Mouse (Mus musculus) erythroblast, adult 5-6 weeks (primary cell): ENCODE results near the gene Gale. TPM values are rescaled to one million over a fixed set of nuclear protein-coding genes. Genes with fewer than 3 reads are reported as not detected.
"Not testable (repeated sequence)": the region's sequence is repeated elsewhere in the genome, so short reads cannot be mapped to it uniquely, and the experiment has no call there.

Experiments
- ATAC-seq: replicated peaks from 2 replicates; pipeline ENCODE4 v1.8.0; 2016; ENCODE audit warnings: moderate number of reproducible peaks, mild to moderate bottlenecking, moderate TSS enrichment, inconsistent platforms; ENCODE audit not compliant: poor library complexity, low FRiP score, severe bottlenecking
- total RNA-seq, 2 experiments: library from RNA; stranded (forward) in 1 of 2; stranded (reverse) in 1 of 2; fragments of 150-400 nt in 1 of 2; fragments of 200-764, 138-1000 nt in 1 of 2; gene quantifications; 2 replicates each; pipeline versions ENCODE4 v1.2.3 to v1.2.4; 2015 to 2017; ENCODE audit warnings: low replicate concordance in 2 of 2

Gale gene
- total RNA-seq, 2 experiments from 2014 or later, result 2.3 to 7.9 TPM

- ATAC-seq, result no peak
Measured at GRCm38 (mm10) chr4:135967086-135967760, 3.7 kb downstream of the Gale start.

DNA sequence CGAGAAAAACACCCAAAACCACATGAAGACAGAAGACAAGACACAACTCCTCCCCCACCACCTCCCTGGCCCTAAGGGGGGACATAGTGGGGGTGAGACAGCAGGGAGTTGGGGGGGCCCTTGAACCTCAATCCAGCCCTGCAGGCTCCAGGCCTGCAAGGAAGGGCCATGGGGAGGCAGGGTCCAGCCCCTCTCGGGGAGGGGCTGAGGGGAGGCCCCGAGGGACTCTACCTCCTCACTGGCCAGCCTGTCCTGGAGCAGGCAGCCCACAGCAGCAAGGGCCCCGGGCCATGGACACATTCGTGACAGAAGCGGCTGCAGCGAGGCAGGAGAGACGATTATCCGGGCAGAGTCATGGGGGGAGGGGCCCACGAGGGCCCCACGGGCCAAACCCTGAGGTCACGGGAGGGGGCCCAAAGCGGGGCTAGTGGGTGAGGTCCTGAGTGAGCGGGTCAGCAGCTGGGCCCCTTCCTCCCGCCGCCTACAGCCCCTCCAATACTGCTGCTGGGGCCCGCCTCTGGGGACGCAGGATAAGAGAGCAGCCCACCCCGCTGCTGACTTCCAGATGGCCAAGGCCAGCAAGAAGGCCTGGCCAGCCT lies 4.8 kb downstream of the Gale start:
- no peak for ATAC-seq

DNA sequence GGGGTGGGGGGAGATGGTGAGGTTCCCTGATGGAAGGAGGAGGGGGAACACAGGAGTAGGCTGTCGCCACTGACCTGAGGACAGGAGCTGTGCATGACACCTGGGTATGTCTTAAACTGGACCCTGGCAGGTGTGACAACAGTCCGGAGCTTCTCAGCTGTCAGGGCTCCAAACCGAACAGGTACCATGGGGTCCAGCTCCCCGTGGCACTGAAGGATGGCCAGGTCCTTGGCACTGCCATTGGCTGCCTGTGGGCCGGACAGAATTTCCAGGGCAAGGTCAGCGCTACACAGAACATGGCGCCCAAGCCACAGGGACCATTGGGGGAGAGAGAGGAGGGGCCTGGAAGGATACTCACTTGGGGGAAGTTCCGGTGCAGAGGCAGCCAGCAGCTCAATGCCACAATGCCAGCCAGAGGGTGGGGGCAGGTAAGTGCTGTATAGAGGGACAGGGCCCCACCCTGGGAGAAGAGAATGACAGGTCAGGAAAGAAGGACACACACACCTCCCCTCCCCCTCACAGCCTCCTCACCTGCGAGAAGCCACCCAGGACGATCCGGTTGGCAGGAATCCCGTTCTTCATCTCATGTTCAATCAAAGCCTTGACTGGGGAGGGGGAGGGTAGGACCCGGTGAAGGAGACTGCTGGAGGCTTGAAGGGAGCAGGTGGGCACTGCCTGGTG lies 5.7 kb downstream of the Gale start:
- ATAC-seq, result no peak

DNA sequence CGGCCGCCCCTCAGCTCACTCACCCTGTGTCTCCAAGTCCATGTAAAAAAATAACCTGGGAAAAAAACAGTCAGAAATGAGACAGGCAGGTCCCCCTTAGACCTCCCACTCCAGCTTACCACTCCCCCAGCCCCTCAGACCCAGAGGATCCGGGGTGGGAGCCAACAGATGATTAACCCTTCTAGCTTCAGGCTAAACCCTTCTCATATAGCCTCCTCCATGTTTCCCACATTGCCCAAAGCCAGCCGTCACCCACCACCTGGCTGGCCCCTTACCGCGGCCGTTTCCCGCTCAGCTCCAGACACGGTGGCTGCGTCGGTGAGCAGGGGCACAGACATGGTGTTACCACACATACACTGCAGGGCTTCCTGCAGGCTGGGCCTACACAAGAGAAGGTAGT lies 7.1 kb downstream of the Gale start:
- no peak for ATAC-seq

DNA sequence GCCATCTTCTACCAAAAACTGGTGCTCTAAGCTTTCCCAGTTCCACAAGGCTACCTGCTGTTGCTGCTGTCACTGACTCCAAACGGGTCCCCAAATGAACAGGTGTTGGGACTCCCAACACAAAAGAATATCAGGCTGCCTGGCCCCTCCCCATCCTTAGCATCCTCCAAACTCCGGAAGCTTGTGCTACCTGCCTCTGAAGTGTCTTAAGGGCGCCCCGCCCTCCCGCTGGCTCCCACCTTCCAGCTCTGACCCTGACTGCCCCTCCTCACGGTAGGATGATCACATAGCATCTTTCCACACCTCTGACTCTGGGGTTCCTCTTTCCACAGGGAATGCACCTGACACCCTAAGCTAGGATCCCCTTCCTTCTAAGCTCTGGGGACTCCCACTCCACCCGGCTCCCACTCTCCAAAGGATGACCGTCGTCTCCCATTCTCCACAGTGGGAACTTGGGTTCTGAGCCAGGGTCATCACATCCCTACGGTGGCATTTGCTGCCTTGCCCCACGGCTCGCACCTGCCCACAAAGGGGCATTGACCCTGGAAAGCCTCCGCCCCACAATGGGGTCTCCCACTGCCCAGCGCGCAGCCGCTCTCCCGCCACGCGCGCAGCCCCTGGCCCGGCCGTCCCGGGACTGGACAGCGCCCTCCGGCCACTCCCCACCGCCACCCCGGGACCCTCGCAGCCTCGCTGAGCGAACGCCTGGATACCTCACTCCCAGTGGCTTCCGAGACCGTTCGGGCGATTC lies 8.5 kb downstream of the Gale start:
- peak; percentile 45; the same call in 1 of the 2 replicates for ATAC-seq

- ATAC-seq, result peak; percentile 77
Measured at GRCm38 (mm10) chr4:135972556-135972906, 9.0 kb downstream of the Gale start, which contains the start of gene Lypla2. Gene Lypla2, minus strand, starts transcription at chr4:135972626.

GRCm38 (mm10) chr4:135972911-135973811 lies 9.6 kb downstream of the Gale start:
- no peak for ATAC-seq

- no peak for ATAC-seq
Measured at GRCm38 (mm10) chr4:135976146-135976545, 12.6 kb downstream of the Gale start.

DNA sequence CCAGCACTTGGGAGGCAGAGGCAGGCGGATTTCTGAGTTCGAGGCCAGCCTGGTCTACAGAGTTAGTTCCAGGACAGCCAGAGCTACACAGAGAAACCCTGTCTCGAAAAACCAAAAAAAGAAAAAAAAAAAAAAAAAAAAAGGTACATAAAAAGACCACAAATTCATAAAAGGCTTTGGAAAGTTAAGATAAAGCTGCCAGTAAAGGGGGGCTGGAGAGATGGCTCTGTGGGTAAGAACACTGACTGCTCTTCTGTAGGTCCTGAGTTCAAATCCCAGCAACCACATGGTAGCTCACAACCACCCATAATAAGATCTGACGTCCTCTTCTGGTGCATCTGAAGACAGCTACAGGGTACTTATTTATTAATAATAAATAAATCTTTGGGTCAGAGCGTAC lies 16.7 kb downstream of the Gale start:
- not testable (repeated sequence) for ATAC-seq

DNA sequence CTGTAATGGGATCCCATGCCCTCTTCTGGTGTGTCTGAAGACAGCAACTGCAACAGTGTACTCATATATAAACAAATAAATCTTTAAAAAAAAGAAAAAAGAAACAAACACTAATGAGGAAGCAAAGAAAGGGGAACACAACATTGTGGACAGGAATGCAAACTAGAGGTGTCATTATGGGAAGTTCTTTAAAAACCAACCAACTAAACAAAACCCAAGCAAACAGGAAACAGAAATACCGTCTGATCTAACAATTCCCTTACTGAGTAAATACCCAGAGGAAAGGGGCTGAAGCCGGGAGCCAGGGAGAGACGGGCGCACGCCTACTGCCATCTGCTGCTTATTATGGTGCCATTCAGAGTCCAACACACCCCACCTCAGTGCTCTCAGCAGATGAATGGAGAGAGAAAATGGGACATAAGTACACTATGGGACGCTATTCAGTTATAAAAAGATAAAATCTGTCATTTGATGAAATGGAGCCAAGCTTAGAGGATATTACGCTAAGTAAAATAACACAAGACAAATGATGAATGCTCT lies 18.1 kb downstream of the Gale start:
- no peak for ATAC-seq

DNA sequence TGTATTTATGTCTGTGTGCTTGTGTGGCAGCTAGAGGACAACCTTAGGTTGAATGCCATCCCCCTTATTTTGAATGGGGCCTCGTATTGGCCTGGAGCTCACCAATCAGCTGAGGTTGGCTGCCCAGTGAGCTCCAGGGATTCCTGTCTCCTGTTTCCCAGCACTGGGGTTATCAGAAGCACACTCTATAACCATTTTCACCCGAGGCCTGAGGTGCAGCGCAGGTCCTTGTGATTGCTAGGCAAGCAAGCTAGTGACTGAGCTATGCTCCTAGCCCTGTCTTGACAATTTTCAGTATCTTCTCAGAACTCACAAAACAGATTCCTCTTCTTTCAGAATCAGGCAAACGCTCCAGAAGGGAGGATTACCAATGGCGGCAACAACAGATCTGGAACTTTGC lies 21.0 kb downstream of the Gale start:
- ATAC-seq, result no peak

GRCm38 (mm10) chr4:135985193-135985592 lies 21.7 kb downstream of the Gale start:
- ATAC-seq, result peak; percentile 88

DNA sequence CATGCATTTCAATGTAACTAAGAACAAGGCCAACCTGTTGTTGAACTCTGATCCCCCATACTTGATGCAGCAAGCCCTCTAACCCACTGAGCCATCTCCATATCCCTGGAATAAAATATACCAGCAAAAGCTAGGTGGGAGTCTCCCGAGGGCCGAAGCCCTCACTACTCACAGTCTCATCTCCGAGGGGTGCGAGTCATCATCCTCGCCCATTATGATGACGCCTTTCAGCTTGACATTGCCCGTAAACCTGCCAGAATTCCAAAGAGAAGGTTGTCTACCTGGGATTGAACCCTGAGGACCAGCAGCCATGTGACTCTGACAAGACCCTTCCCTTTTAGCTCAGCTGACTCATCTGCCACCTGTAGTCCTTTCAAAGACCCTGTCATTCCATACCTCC lies 22.2 kb downstream of the Gale start:
- no peak for ATAC-seq

DNA sequence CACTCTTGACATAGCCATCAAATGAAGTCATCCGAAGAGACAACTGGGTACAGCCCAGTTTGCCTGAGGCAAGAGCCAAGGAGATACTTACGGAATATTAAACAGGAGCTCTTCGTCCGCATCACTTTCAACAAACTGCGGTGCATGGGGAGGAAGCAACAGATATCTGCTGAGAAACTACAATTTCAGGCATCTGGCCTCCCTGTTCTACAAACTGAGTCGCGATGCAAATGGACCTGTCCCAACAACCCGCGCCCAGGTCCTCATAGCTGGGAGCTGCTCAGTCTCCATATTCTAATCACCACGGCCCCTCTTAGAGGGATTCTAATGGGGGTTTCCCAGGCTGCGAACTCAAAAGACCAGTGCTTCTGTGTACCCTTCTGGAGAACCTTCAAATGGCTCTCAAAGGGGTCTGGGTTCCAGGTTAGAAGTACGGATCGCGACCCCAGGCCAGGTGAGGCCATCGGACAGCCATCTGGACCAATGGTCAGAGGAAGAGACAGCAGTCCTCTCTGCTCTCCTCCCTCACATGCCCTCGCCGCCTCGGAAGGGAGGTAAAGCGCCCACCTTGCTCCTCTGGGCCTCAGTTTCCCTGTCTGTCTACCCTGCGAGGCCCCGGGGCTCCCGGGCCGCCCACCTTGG lies 22.9 kb downstream of the Gale start:
- peak; percentile 32 for ATAC-seq

DNA sequence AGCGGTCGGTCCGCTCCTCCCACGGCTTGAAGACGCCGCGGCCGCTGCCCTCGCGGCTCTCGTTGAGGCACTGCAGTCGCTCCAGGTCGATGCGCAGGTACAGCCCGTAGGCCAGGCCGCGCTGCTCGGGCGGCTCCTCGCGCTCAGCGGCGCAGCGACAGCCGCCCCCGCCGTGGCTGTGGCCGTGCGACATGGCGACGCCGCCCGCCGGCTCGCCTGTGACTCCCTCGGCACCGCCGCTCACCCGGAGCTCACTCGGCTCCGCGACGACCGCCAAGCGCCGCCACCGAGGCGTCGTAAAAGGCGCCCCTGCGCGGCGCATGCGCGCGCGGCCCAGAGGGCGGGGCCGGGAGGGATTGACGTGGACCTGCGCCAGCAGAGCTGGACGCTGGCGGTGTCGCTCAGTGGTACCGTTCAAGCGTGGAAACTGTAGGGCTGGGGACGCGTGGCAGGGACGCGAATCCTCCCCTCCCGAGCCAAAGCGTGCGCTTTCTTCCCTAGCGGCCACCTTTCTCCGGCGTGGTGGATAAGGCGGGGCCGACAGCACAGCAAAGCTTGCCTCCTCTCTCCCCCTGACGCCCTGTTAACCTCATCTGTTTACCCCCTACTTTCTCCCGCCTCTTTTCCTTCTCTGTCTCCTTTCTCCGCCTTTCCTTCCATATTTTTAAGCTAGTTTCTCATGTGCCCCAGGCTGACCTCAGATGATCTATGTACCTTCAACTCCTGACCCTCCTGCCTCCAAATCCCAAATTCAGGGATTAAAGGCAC lies 23.6 kb downstream of the Gale start, which contains the start of gene Pithd1:
Gene Pithd1, minus strand, starts transcription at position 322 of the 768 bp plus-strand sequence.
- ATAC-seq, result peak; percentile 68

DNA sequence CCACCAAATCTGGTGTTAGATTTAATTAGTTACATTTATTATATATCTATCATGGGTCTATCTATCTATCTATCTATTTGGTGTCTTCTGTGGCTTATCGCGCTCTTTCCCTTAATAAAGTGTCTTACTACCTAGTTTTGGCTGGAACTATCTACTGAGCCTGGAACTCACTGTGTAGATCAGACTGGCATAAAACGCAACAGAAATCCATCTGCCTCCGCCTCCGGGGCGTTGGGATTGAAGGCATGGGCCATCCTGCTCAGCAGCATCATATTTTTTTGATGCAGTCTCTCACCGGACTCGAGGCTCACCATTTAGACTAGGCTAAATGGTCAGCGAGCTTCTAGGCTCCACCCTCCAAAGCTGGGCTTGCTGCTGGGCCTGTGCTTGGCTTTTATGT lies 24.2 kb downstream of the Gale start:
- no peak for ATAC-seq

DNA sequence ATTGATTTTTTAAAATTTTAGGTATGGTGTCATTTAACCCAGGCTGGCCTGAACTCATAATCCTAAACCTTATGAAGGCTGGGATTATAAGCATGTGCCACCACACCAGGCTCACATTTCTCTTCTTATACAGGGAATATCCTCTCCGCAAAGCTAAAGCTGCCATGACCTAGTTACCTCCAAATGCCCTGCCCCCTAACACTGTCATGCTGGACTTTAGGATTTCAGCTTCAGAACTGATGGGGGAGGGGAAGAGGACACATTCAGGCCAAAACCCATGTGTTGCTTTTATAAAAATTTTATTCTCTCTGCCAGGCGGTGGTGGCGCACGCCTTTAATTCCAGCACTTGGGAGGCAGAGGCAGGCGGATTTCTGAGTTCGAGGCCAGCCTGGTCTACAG lies 30.4 kb downstream of the Gale start:
- no peak for ATAC-seq

GRCm38 (mm10) chr4:135995118-135995517 lies 31.6 kb downstream of the Gale start:
- ATAC-seq, result no peak
